Mouse (Mus musculus) right cerebral cortex, postnatal 25 days (tissue): Measurements from ENCODE around the gene Pgk1.

ENCODE experiments used
- DNase-seq: peaks from one replicate; pipeline ENCODE4 v3.0.0; 2022

Gene Pgk1

GRCm38 (mm10) chrX:106221058-106221457 is 34.2 kb downstream of the Pgk1 start, which contains the start of gene Taf9b:
TSS of gene Taf9b (minus strand) at chrX:106221158.
- DNase-seq, result no peak
